Mouse (Mus musculus): Measurements from ENCODE around the gene 1700001K19Rik.
"Not testable (repeated sequence)": the region's sequence is repeated elsewhere in the genome, so short reads cannot be mapped to it uniquely, and the experiment has no call there.

- TF ChIP-seq POLR2A (IDR thresholded peaks at IDR 0.05; ENCODE audit: control insufficient read depth, extremely low read depth, insufficient read depth, low read length, poor library complexity); CTCF (IDR thresholded peaks at IDR 0.05; ENCODE audit: borderline replicate concordance, control insufficient read depth, extremely low read depth, insufficient read depth, low read length, poor library complexity): not testable (repeated sequence)
Observed at GRCm38 (mm10) chr12:110688921-110689320, 6.5 kb upstream of the 1700001K19Rik start.
